ENCODE assay signal across 7 mouse cellular contexts in genomic region chr1:132008881-132009644, GRCm38 (mm10). TPM values are rescaled to one million over a fixed set of nuclear protein-coding genes. Genes with fewer than 3 reads are reported as not detected.
DNase-seq lines count a peak whose midpoint lies in the region; ATAC-seq and TF ChIP-seq lines count a peak whose summit lies in the region.

No protein-coding gene starts in this region.

- no peaks in the 10 kb centered on the region for H3K36me3 ChIP-seq in lung, postnatal 0 days (ENCODE audit: insufficient read depth, low read length)
- no peaks in the 10 kb centered on the region; the same call in 1 of the 2 replicates for H3K36me3 ChIP-seq in liver, embryonic 11.5 days (ENCODE audit: control insufficient read depth, insufficient read depth, low read length)

- TF ChIP-seq CTCF in lung, postnatal 0 days (IDR thresholded peaks at IDR 0.05) = no peak
- no peak for TF ChIP-seq CTCF in embryonic fibroblast, embryonic 13.5 days (IDR thresholded peaks at IDR 0.05; ENCODE audit: borderline replicate concordance, insufficient read depth, low read length)

- no peaks in the 10 kb centered on the region for H3K9me3 ChIP-seq in lung, postnatal 0 days (ENCODE audit: low read length)
- no peaks in the 10 kb centered on the region for H3K9me3 ChIP-seq in liver, embryonic 11.5 days (ENCODE audit: control insufficient read depth, low read length)

- H3K27me3 ChIP-seq in lung, postnatal 0 days (replicated peaks; ENCODE audit: insufficient read depth, low read length) = no peaks in the 10 kb centered on the region
- no peaks in the 10 kb centered on the region for H3K27me3 ChIP-seq in liver, embryonic 11.5 days (replicated peaks; ENCODE audit: control insufficient read depth, insufficient read depth, low read length)

- 24% methylated on average over 8 of the region's 8 CpGs for WGBS in lung, postnatal 0 days
- 36% methylated on average over 8 of the region's 8 CpGs for WGBS in liver, embryonic 11.5 days

- peak overlapping the region; percentile 77 for H3K4me2 ChIP-seq in lung, postnatal 0 days (replicated peaks; ENCODE audit: low read depth, low read length)
- H3K4me2 ChIP-seq in liver, embryonic 11.5 days = peak overlapping the region; percentile 91

- no peak for TF ChIP-seq EP300 in lung, postnatal 0 days (IDR thresholded peaks at IDR 0.05)

- no peak for DNase-seq in lung, postnatal 0 days (ENCODE audit: low spot score)
- no peak for DNase-seq in lung, postnatal 14 days
- no peak for DNase-seq in liver, embryonic 11.5 days (ENCODE audit: low spot score)
- peak; percentile 47 for DNase-seq in thymus, postnatal 25 days
- DNase-seq in urinary bladder, postnatal 14 days (ENCODE audit: low spot score) = no peak
- no peak for DNase-seq in cerebellum, adult 9-10 months

- no peak for TF ChIP-seq POLR2A in embryonic fibroblast, embryonic 13.5 days (IDR thresholded peaks at IDR 0.05; ENCODE audit: low read depth, low read length)

- H3K27ac ChIP-seq in lung, postnatal 0 days (ENCODE audit: low read length) = peak overlapping the region; percentile 100
- no peak overlapping the region for H3K27ac ChIP-seq in embryonic fibroblast, embryonic 13.5 days (ENCODE audit: insufficient read depth, low read length)
- peak overlapping the region; percentile 97; the same call in 1 of the 2 replicates for H3K27ac ChIP-seq in liver, embryonic 11.5 days (ENCODE audit: low read depth, low read length)

- peak overlapping the region; percentile 90 for H3K4me3 ChIP-seq in lung, postnatal 0 days (ENCODE audit: low read depth, low read length)
- H3K4me3 ChIP-seq in embryonic fibroblast, embryonic 13.5 days (ENCODE audit: insufficient read depth, low read length) = peak overlapping the region; percentile 94
- H3K4me3 ChIP-seq in liver, embryonic 11.5 days (ENCODE audit: low read depth, low read length) = peak overlapping the region; percentile 80

- H3K9ac ChIP-seq in lung, postnatal 0 days (replicated peaks; ENCODE audit: low read depth) = peak overlapping the region; percentile 94
- peak overlapping the region; percentile 97 for H3K9ac ChIP-seq in liver, embryonic 11.5 days (ENCODE audit: low read depth, low read length)

- ATAC-seq in lung, postnatal 0 days = no peak
- ATAC-seq in liver, embryonic 11.5 days (replicated peaks; ENCODE audit: low FRiP score) = no peak

- H3K4me1 ChIP-seq in lung, postnatal 0 days (ENCODE audit: insufficient read depth, low read depth, low read length) = peaks cover 13% of the 10 kb centered on the region; the same call in 1 of the 2 replicates
- peaks cover 16% of the 10 kb centered on the region for H3K4me1 ChIP-seq in embryonic fibroblast, embryonic 13.5 days (ENCODE audit: control insufficient read depth, insufficient read depth, low read length)
- H3K4me1 ChIP-seq in liver, embryonic 11.5 days (replicated peaks; ENCODE audit: control insufficient read depth, insufficient read depth, low read length) = peaks cover 21% of the 10 kb centered on the region

RNA-seq across cellular contexts. Expression of gene Elk4, which starts 1.7 kb away (rescaled TPM):
- polyA plus RNA-seq in lung, postnatal 0 days (2015; fragmentation: Nextera tagmentation; extraction: Ambion mirVana) = 26.3 and 28.0 TPM in 2 replicates
- 90.0 and 109 TPM in 2 replicates for polyA plus RNA-seq in embryonic fibroblast, embryonic 13.5 days (2011; ENCODE audit: insufficient read length, low read depth, missing spikeins)
- polyA plus RNA-seq in liver, embryonic 11.5 days (2014; fragmentation: Nextera tagmentation; extraction: Ambion mirVana) = 17.8 and 20.9 TPM in 2 replicates

RNA-seq across cellular contexts. Expression of gene Slc45a3, which starts 46.3 kb away (rescaled TPM):
- polyA plus RNA-seq in lung, postnatal 0 days (2015; fragmentation: Nextera tagmentation; extraction: Ambion mirVana) = 5.7 and 6.9 TPM in 2 replicates
- polyA plus RNA-seq in embryonic fibroblast, embryonic 13.5 days (2011; ENCODE audit: insufficient read length, low read depth, missing spikeins) = 0.30 TPM in 1 of 2 replicates, not detected in the other
- polyA plus RNA-seq in liver, embryonic 11.5 days (2014; fragmentation: Nextera tagmentation; extraction: Ambion mirVana) = 3.5 and 3.8 TPM in 2 replicates

RNA-seq across cellular contexts. Expression of gene Mfsd4a, which starts 58.8 kb away (rescaled TPM):
- 7.5 and 8.4 TPM in 2 replicates for polyA plus RNA-seq in lung, postnatal 0 days (2015; fragmentation: Nextera tagmentation; extraction: Ambion mirVana)
- polyA plus RNA-seq in embryonic fibroblast, embryonic 13.5 days (2011; ENCODE audit: insufficient read length, low read depth, missing spikeins) = 0.25 and 0.67 TPM in 2 replicates
- 9.9 and 10.8 TPM in 2 replicates for polyA plus RNA-seq in liver, embryonic 11.5 days (2014; fragmentation: Nextera tagmentation; extraction: Ambion mirVana)
